Mouse (Mus musculus) telencephalon, adult 2 months (tissue): Measurements from ENCODE around the gene Gm853.

Experiments used
- DNase-seq: peaks from one replicate; pipeline ENCODE4 v3.0.0-alpha.2; 2011; ENCODE audit warnings: low read depth, low spot score

Gm853 gene

GRCm38 (mm10) chr4:130213857-130214256 is 8.3 kb downstream of the Gm853 start:
- DNase-seq = no peak

GRCm38 (mm10) chr4:130213197-130213596 is 9.0 kb downstream of the Gm853 start:
- no peak for DNase-seq

- DNase-seq = no peak
These were observed 9.8 kb downstream of the Gm853 start for GRCm38 (mm10) chr4:130212421-130212820.

GRCm38 (mm10) chr4:130211870-130212269 is 10.3 kb downstream of the Gm853 start:
- DNase-seq = no peak

GRCm38 (mm10) chr4:130198694-130199670 is 23.2 kb downstream of the Gm853 start:
- DNase-seq = peak; percentile 45

GRCm38 (mm10) chr4:130196542-130196941 is 25.7 kb downstream of the Gm853 start:
- no peak for DNase-seq

GRCm38 (mm10) chr4:130195924-130196323 is 26.3 kb downstream of the Gm853 start:
- DNase-seq = no peak

- no peak for DNase-seq
These were observed 29.9 kb downstream of the Gm853 start for GRCm38 (mm10) chr4:130192266-130192665.

GRCm38 (mm10) chr4:130189606-130190005 is 32.6 kb downstream of the Gm853 start:
- DNase-seq = no peak

- DNase-seq = peak; percentile 50
These were observed 33.3 kb downstream of the Gm853 start for GRCm38 (mm10) chr4:130188806-130189297.

- DNase-seq = peak; percentile 16
These were observed 35.3 kb downstream of the Gm853 start for GRCm38 (mm10) chr4:130186891-130187290.

- DNase-seq = no peak
These were observed 35.8 kb downstream of the Gm853 start for GRCm38 (mm10) chr4:130186450-130186849.

- DNase-seq = no peak
These were observed 38.3 kb downstream of the Gm853 start for GRCm38 (mm10) chr4:130183879-130184278.

GRCm38 (mm10) chr4:130183023-130183422 is 39.2 kb downstream of the Gm853 start:
- no peak for DNase-seq

GRCm38 (mm10) chr4:130181886-130182285 is 40.3 kb downstream of the Gm853 start:
- no peak for DNase-seq

GRCm38 (mm10) chr4:130180909-130181602 is 41.1 kb downstream of the Gm853 start:
- DNase-seq = no peak

GRCm38 (mm10) chr4:130179876-130180275 is 42.3 kb downstream of the Gm853 start:
- no peak for DNase-seq

GRCm38 (mm10) chr4:130177536-130177935 is 44.7 kb downstream of the Gm853 start:
- no peak for DNase-seq

- DNase-seq = no peak
These were observed 45.1 kb downstream of the Gm853 start for GRCm38 (mm10) chr4:130177087-130177486.

GRCm38 (mm10) chr4:130176156-130176720 is 46.0 kb downstream of the Gm853 start:
- no peak for DNase-seq

- DNase-seq = no peak
These were observed 47.0 kb downstream of the Gm853 start, which contains the start of gene Tinagl1 for GRCm38 (mm10) chr4:130175072-130175711. Gene Tinagl1 (minus strand): TSS chr4:130175122.
